8 mouse cellular contexts compared by ENCODE assay signal in genomic region chr19:41911178-41912073, GRCm38 (mm10). TPM values are rescaled to one million over a fixed set of nuclear protein-coding genes. Genes with fewer than 3 reads are reported as not detected.
DNase-seq lines count a peak whose midpoint lies in the region; ATAC-seq and TF ChIP-seq lines count a peak whose summit lies in the region.

TSS of gene Pgam1 (plus strand) at chr19:41911923.

- peak within 1 kb of the TSS; percentile 63 for H3K27ac ChIP-seq in CH12.LX (ENCODE audit: insufficient read depth, low read depth)
- peak within 1 kb of the TSS; percentile 85 for H3K27ac ChIP-seq in forebrain, embryonic 11.5 days (ENCODE audit: low read depth, low read length)
- H3K27ac ChIP-seq in heart, embryonic 16.5 days (ENCODE audit: low read length): peak within 1 kb of the TSS; percentile 97
- peak within 1 kb of the TSS; percentile 93 for H3K27ac ChIP-seq in liver, embryonic 15.5 days (replicated peaks)
- H3K27ac ChIP-seq in neural tube, embryonic 12.5 days: peak within 1 kb of the TSS; percentile 59

- peaks cover 6 to 20% of the 10 kb centered on the region in 2 experiments; a peak in 3 of 4 replicates for H3K4me1 ChIP-seq in CH12.LX (ENCODE audit: control insufficient read depth in 1 of 2, insufficient read depth in 2 of 2)
- peaks cover 5% of the 10 kb centered on the region for H3K4me1 ChIP-seq in forebrain, embryonic 11.5 days (replicated peaks; ENCODE audit: control insufficient read depth, insufficient read depth, low read length)
- peaks cover 28% of the 10 kb centered on the region for H3K4me1 ChIP-seq in heart, embryonic 16.5 days (ENCODE audit: control insufficient read depth, insufficient read depth, low read length)
- H3K4me1 ChIP-seq in liver, embryonic 15.5 days (replicated peaks): peaks cover 65% of the 10 kb centered on the region
- H3K4me1 ChIP-seq in neural tube, embryonic 12.5 days: peaks cover 18% of the 10 kb centered on the region

- no peak for TF ChIP-seq RAD21 in CH12.LX (IDR thresholded peaks at IDR 0.05; ENCODE audit: low read depth, low read length)

- peak; percentile 92 for ATAC-seq in forebrain, embryonic 11.5 days (replicated peaks; ENCODE audit: low FRiP score)
- ATAC-seq in heart, embryonic 16.5 days (replicated peaks; ENCODE audit: extremely low read depth, insufficient read depth, low FRiP score): peak; percentile 93
- peak; percentile 88 for ATAC-seq in liver, embryonic 15.5 days (ENCODE audit: insufficient read depth)
- peak; percentile 93 for ATAC-seq in neural tube, embryonic 12.5 days (ENCODE audit: low FRiP score, low read depth)

- peak within 1 kb of the TSS; percentile 98 for H3K4me2 ChIP-seq in CH12.LX (ENCODE audit: insufficient read depth, low read depth, poor library complexity, severe bottlenecking)
- peak within 1 kb of the TSS; percentile 60 for H3K4me2 ChIP-seq in forebrain, embryonic 11.5 days (ENCODE audit: low read depth, low read length, severe bottlenecking)
- H3K4me2 ChIP-seq in heart, embryonic 16.5 days (ENCODE audit: low read depth, low read length): peak within 1 kb of the TSS; percentile 94
- H3K4me2 ChIP-seq in liver, embryonic 15.5 days: peak within 1 kb of the TSS; percentile 98
- peak within 1 kb of the TSS; percentile 68 for H3K4me2 ChIP-seq in neural tube, embryonic 12.5 days (replicated peaks)

- peaks cover 13 to 27% of the 10 kb centered on the region in 2 experiments for H3K36me3 ChIP-seq in CH12.LX (replicated peaks in 1 of 2; ENCODE audit: control insufficient read depth in 1 of 2, insufficient read depth in 1 of 2, low read length in 1 of 2)
- H3K36me3 ChIP-seq in forebrain, embryonic 11.5 days (ENCODE audit: control insufficient read depth, insufficient read depth, low read length): peaks cover 6% of the 10 kb centered on the region; the same call in 1 of the 2 replicates
- H3K36me3 ChIP-seq in heart, embryonic 16.5 days (ENCODE audit: control insufficient read depth, insufficient read depth): peaks cover 17% of the 10 kb centered on the region
- H3K36me3 ChIP-seq in liver, embryonic 15.5 days (replicated peaks): peaks cover 14% of the 10 kb centered on the region
- H3K36me3 ChIP-seq in neural tube, embryonic 12.5 days: peaks cover 8% of the 10 kb centered on the region

- H3K27me3 ChIP-seq in CH12.LX (replicated peaks): no peaks in the 10 kb centered on the region
- H3K27me3 ChIP-seq in forebrain, embryonic 11.5 days (ENCODE audit: control insufficient read depth, insufficient read depth, low read length): no peaks in the 10 kb centered on the region
- H3K27me3 ChIP-seq in heart, embryonic 16.5 days (ENCODE audit: control insufficient read depth, insufficient read depth, low read length): no peaks in the 10 kb centered on the region
- no peaks in the 10 kb centered on the region for H3K27me3 ChIP-seq in liver, embryonic 15.5 days
- no peaks in the 10 kb centered on the region for H3K27me3 ChIP-seq in neural tube, embryonic 12.5 days (replicated peaks)

- H3K9me3 ChIP-seq in CH12.LX (replicated peaks; ENCODE audit: low read length): no peaks in the 10 kb centered on the region
- H3K9me3 ChIP-seq in forebrain, embryonic 11.5 days (ENCODE audit: control insufficient read depth, low read length): no peaks in the 10 kb centered on the region
- H3K9me3 ChIP-seq in heart, embryonic 16.5 days (replicated peaks; ENCODE audit: control insufficient read depth, low read length): no peaks in the 10 kb centered on the region
- H3K9me3 ChIP-seq in liver, embryonic 15.5 days (replicated peaks): no peaks in the 10 kb centered on the region
- no peaks in the 10 kb centered on the region for H3K9me3 ChIP-seq in neural tube, embryonic 12.5 days

- peaks cover 42% of the 10 kb centered on the region for H3K79me2 ChIP-seq in CH12.LX (replicated peaks; ENCODE audit: control insufficient read depth, extremely low read depth, insufficient read depth, poor library complexity, severe bottlenecking)

- H3K4me3 ChIP-seq in CH12.LX (replicated peaks in 1 of 3; ENCODE audit: low read depth in 2 of 3, low read length in 2 of 3, poor library complexity in 1 of 3): peak within 1 kb of the TSS; percentile 78 to 99 (median 96)
- peak within 1 kb of the TSS; percentile 96 for H3K4me3 ChIP-seq in forebrain, embryonic 11.5 days (ENCODE audit: low read depth, low read length)
- peak within 1 kb of the TSS; percentile 85 for H3K4me3 ChIP-seq in heart, embryonic 16.5 days (ENCODE audit: low read length)
- peak within 1 kb of the TSS; percentile 84 for H3K4me3 ChIP-seq in liver, embryonic 15.5 days (replicated peaks)
- peak within 1 kb of the TSS; percentile 88 for H3K4me3 ChIP-seq in neural tube, embryonic 12.5 days

- peak within 1 kb of the TSS; percentile 80 for H3K9ac ChIP-seq in CH12.LX (ENCODE audit: insufficient read depth, low read depth)
- peak within 1 kb of the TSS; percentile 97 for H3K9ac ChIP-seq in forebrain, embryonic 11.5 days (ENCODE audit: low read length)
- peak within 1 kb of the TSS; percentile 95 for H3K9ac ChIP-seq in heart, embryonic 16.5 days (ENCODE audit: low read length)
- peak within 1 kb of the TSS; percentile 88 for H3K9ac ChIP-seq in liver, embryonic 15.5 days
- H3K9ac ChIP-seq in neural tube, embryonic 12.5 days: peak within 1 kb of the TSS; percentile 86

- no peak for TF ChIP-seq EP300 in CH12.LX (IDR thresholded peaks at IDR 0.05; ENCODE audit: low read length)

- no peak for TF ChIP-seq CTCF in CH12.LX (conservative IDR thresholded peaks at IDR 0.05 in 1 of 2, IDR thresholded peaks at IDR 0.05 in 1 of 2; ENCODE audit: low read depth in 2 of 2, low read length in 2 of 2)

- in situ Hi-C loops in CH12.LX (cut with MboI; ENCODE audit: low pct_ligation_motif_present, low pct_unique_long_range_greater_than_20kb, low sequenced_read_pairs): no loop called here

- dilution Hi-C loops in CH12.LX (cut with MboI; ENCODE audit: extremely low pct_ligation_motif_present, extremely low pct_unique_long_range_greater_than_20kb, low sequenced_read_pairs): no loop called here

- peak; percentile 98 for DNase-seq in CH12.LX (ENCODE audit: extremely low read depth)
- DNase-seq in c-Kit-positive CD71-positive TER-119-negative erythroid progenitor cells, embryonic 14.5 days (ENCODE audit: low read depth): peak; percentile 98
- peak; percentile 100 for DNase-seq in forebrain, embryonic 11.5 days (ENCODE audit: low spot score)
- peak; percentile 97 to 98 for DNase-seq in kidney, postnatal 36 days
- peak; percentile 96 for DNase-seq in telencephalon, adult 2 months (ENCODE audit: low read depth, low spot score)

- 6% methylated on average over 51 of the region's 54 CpGs for WGBS in forebrain, embryonic 11.5 days
- 5% methylated on average over 52 of the region's 54 CpGs for WGBS in heart, embryonic 16.5 days
- WGBS in liver, embryonic 15.5 days (ENCODE audit: insufficient replicate concordance): 3% methylated on average over 54 of the region's 54 CpGs
- WGBS in neural tube, embryonic 12.5 days: 6% methylated on average over 54 of the region's 54 CpGs

- peak; percentile 93 for TF ChIP-seq POLR2A in CH12.LX (IDR thresholded peaks at IDR 0.05; ENCODE audit: low read depth, low read length)

TF ChIP-seq in CH12.LX, 34 proteins besides CTCF, POLR2A, EP300 and RAD21 (continues in another document):
- TF ChIP-seq TBP (conservative IDR thresholded peaks at IDR 0.05; ENCODE audit: low read depth, low read length): 0 out of 2 replicates have a peak, but pooled peaks have one; percentile 33
- no peak for TF ChIP-seq KAT2A (IDR thresholded peaks at IDR 0.05; ENCODE audit: insufficient replicate concordance, low read length)
- peak; percentile 73 for TF ChIP-seq NELFE (IDR thresholded peaks at IDR 0.05; ENCODE audit: low read depth, low read length)
- TF ChIP-seq ZC3H11A (IDR thresholded peaks at IDR 0.05; ENCODE audit: low read depth, low read length): no peak
- peak; percentile 72; the same call in 1 of the 2 replicates for TF ChIP-seq CHD1 (IDR thresholded peaks at IDR 0.05; ENCODE audit: low read depth, low read length)
- TF ChIP-seq ELF1 (IDR thresholded peaks at IDR 0.05; ENCODE audit: low read depth, low read length): peak; percentile 82
- peak; percentile 88; the same call in 1 of the 2 replicates for TF ChIP-seq MYC (IDR thresholded peaks at IDR 0.05; ENCODE audit: low read depth, low read length)
- no peak for TF ChIP-seq ETS1 (conservative IDR thresholded peaks at IDR 0.05; ENCODE audit: low read depth, low read length)
- peak; percentile 57; the same call in 1 of the 2 replicates for TF ChIP-seq MAZ (IDR thresholded peaks at IDR 0.05; ENCODE audit: low read depth, low read length)
- TF ChIP-seq CHD2 (IDR thresholded peaks at IDR 0.05; ENCODE audit: low read length): no peak
- peak; percentile 81; the same call in 1 of the 2 replicates for TF ChIP-seq ZMIZ1 (IDR thresholded peaks at IDR 0.05; ENCODE audit: low read depth, low read length)
- TF ChIP-seq SMC3 (IDR thresholded peaks at IDR 0.05; ENCODE audit: low read depth, low read length): no peak
- peak; percentile 67 for TF ChIP-seq BHLHE40 (IDR thresholded peaks at IDR 0.05; ENCODE audit: low read depth, low read length)
- peak; percentile 56; the same call in 1 of the 2 replicates for TF ChIP-seq POLR2AphosphoS2 (IDR thresholded peaks at IDR 0.05; ENCODE audit: low read depth, low read length)
- TF ChIP-seq JUND (conservative IDR thresholded peaks at IDR 0.05; ENCODE audit: low read depth, low read length): no peak
- TF ChIP-seq MEF2A (IDR thresholded peaks at IDR 0.05; ENCODE audit: borderline replicate concordance, low read depth, low read length): peak; percentile 13; the same call in 1 of the 2 replicates
- peak; percentile 71; the same call in 1 of the 2 replicates for TF ChIP-seq TCF12 (IDR thresholded peaks at IDR 0.05; ENCODE audit: low read depth, low read length)
- TF ChIP-seq ZNF384 (IDR thresholded peaks at IDR 0.05; ENCODE audit: low read depth, low read length): peak; percentile 93
- TF ChIP-seq RCOR1 (conservative IDR thresholded peaks at IDR 0.05; ENCODE audit: low read depth, low read length): no peak
- TF ChIP-seq MXI1 (IDR thresholded peaks at IDR 0.05; ENCODE audit: low read depth, low read length): peak; percentile 62; the same call in 1 of the 2 replicates
- no peak for TF ChIP-seq GABPA (IDR thresholded peaks at IDR 0.05; ENCODE audit: insufficient replicate concordance, low read depth, low read length)
- no peak for TF ChIP-seq E2F4 (IDR thresholded peaks at IDR 0.05; ENCODE audit: insufficient replicate concordance, low read depth, low read length)

RNA-seq across cellular contexts. Expression of gene Pgam1, which starts in this region (rescaled TPM):
- total RNA-seq in CH12.LX (2012; rRNA removed) (736 and 928 TPM in 2 replicates), CH12.LX (2014; rRNA removed) (1,480 and 1,507 TPM in 2 replicates)
- 870 and 932 TPM in 2 replicates for polyA plus RNA-seq in CH12.LX (2012; ENCODE audit: insufficient read length, low read depth)
- polyA plus RNA-seq in forebrain, embryonic 11.5 days (2014; fragmentation: Nextera tagmentation; extraction: Ambion mirVana): 901 and 961 TPM in 2 replicates
- 694 and 741 TPM in 2 replicates for polyA plus RNA-seq in heart, embryonic 16.5 days (2015; fragmentation: Nextera tagmentation; extraction: Ambion mirVana)
- polyA plus RNA-seq in liver, embryonic 15.5 days (2015; fragmentation: Nextera tagmentation; extraction: Ambion mirVana): 267 and 322 TPM in 2 replicates
- polyA plus RNA-seq in neural tube, embryonic 12.5 days (2016; fragmentation: Nextera tagmentation; extraction: Ambion mirVana): 577 and 583 TPM in 2 replicates

Comparison
In these comparisons a context has a peak if more than half of its experiments do, and no peak if none do; other contexts are left out.
1. Peak in every context shown above with its lines: DNase-seq, ATAC-seq, H3K4me3 ChIP-seq and H3K27ac ChIP-seq.